ENCODE assay signal across 23 mouse cellular contexts in the genomic region with DNA sequence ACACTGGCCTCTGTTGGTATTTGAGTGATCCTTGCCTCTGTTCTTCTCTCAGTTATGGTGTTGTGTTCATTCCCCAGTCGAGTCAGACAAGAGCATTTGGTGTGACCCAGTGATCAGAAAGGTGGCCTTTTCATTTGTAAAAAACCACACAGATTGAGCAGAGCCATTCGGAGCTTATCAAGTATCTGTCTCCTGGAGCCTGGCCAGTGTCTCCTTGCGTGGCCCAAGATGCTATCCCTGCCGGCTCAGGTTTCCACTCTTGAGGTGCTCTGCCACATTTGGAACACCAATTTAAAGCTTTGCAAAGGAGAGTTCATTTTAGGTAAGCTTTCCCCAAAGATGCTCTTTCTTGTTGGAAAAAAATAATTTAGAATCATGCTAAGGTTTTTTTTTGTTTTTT. TPM values are rescaled to one million over a fixed set of nuclear protein-coding genes. Genes with fewer than 3 reads are reported as not detected.
DNase-seq lines count a peak whose midpoint lies in the region; ATAC-seq and TF ChIP-seq lines count a peak whose summit lies in the region.
"Had no signal": no experiment of that assay in that cellular context is flagged by ENCODE, and none has a peak within 500 bp of the region (broad histone marks: within the 10 kb centered on the region; RNA-seq: fewer than 3 reads in every experiment).

No protein-coding gene starts in this region.

- TF ChIP-seq POLR2A in cerebellum, adult 2 months (IDR thresholded peaks at IDR 0.05; ENCODE audit: borderline replicate concordance, insufficient read depth, low read length) = no peak

- 0 out of 2 replicates have a peak overlapping the region, but pooled peaks have one; percentile 4 for H3K27ac ChIP-seq in cerebellum, adult 2 months (ENCODE audit: insufficient read depth, low read length)
- H3K27ac ChIP-seq: forebrain, embryonic 10.5 days; forebrain, embryonic 13.5 days; heart, embryonic 15.5 days; hindbrain, embryonic 10.5 days; hindbrain, embryonic 13.5 days; intestine, embryonic 15.5 days had no signal

- no peak for DNase-seq in cerebellum, adult 8-10 months
- DNase-seq in cerebellum, adult 2 months = peak; percentile 40 to 46
- no peak for DNase-seq in cerebellum, adult 9-10 months
- DNase-seq in cerebellum, adult 9-11 months = peak; percentile 35
- peak; percentile 28 to 37 for DNase-seq in cerebellum, postnatal 36 days
- no peak for DNase-seq in T-cell, adult 2 months (ENCODE audit: low spot score)
- DNase-seq: adrenal gland, postnatal 10 days; adrenal gland, postnatal 36 days; gastrocnemius, postnatal 10 days; gastrocnemius, postnatal 36 days; heart, postnatal 10 days; heart, postnatal 36 days; kidney, adult 18-20 months had no signal

- peak; percentile 50 for ATAC-seq in cerebellum, adult (ENCODE audit: insufficient number of reproducible peaks, low FRiP score, low TSS enrichment)
- ATAC-seq: forebrain, embryonic 13.5 days; forebrain, embryonic 16.5 days; hindbrain, embryonic 16.5 days; intestine, embryonic 15.5 days had no signal

- no peak overlapping the region for H3K4me3 ChIP-seq in cerebellum, adult 2 months (replicated peaks; ENCODE audit: insufficient read depth, low read depth, low read length)
- H3K4me3 ChIP-seq: forebrain, embryonic 10.5 days; forebrain, embryonic 13.5 days; heart, embryonic 12.5 days; heart, embryonic 15.5 days; hindbrain, embryonic 10.5 days; hindbrain, embryonic 13.5 days; intestine, embryonic 15.5 days had no signal

- H3K27me3 ChIP-seq in cerebellum, adult 2 months (ENCODE audit: control insufficient read depth, insufficient read depth, low read length) = no peaks in the 10 kb centered on the region
- H3K27me3 ChIP-seq: forebrain, embryonic 13.5 days; heart, embryonic 12.5 days; heart, embryonic 15.5 days; hindbrain, embryonic 13.5 days; intestine, embryonic 15.5 days had no signal

- WGBS in cerebellum, adult 2 months = 9% methylated on average over 4 of the region's 4 CpGs

- TF ChIP-seq CTCF in cerebellum, adult 2 months (IDR thresholded peaks at IDR 0.05; ENCODE audit: borderline replicate concordance, insufficient read depth, low read depth, low read length) = no peak

- peaks cover 8% of the 10 kb centered on the region; the same call in 1 of the 2 replicates for H3K4me1 ChIP-seq in cerebellum, adult 2 months (ENCODE audit: control insufficient read depth, insufficient read depth, low read length)
- H3K4me1 ChIP-seq: heart, embryonic 12.5 days; heart, embryonic 15.5 days; intestine, embryonic 15.5 days had no signal

RNA-seq across cellular contexts. Expression of a gene that starts 14.4 kb away (rescaled TPM):
- 85.2 and 92.3 TPM in 2 replicates for polyA plus RNA-seq in cerebellum, adult 2 months (2012; rRNA removed)

Comparison
In these comparisons a context has a peak if more than half of its experiments do, and no peak if none do; other contexts are left out.
1. DNase-seq: peak in cerebellum, adult 2 months (2 of 2), cerebellum, adult 9-11 months (single experiment) and cerebellum, postnatal 36 days (2 of 2); none in cerebellum, adult 8-10 months (single experiment), cerebellum, adult 9-10 months (single experiment) and T-cell, adult 2 months (single experiment).